Mouse (Mus musculus): ENCODE measurements around the gene Aifm2. TPM values are rescaled to one million over a fixed set of nuclear protein-coding genes. Genes with fewer than 3 reads are reported as not detected.

Gene Aifm2
- total and polyA plus RNA-seq, 3 experiments: 11.2 to 17.9 (median 12.4) TPM

DNA sequence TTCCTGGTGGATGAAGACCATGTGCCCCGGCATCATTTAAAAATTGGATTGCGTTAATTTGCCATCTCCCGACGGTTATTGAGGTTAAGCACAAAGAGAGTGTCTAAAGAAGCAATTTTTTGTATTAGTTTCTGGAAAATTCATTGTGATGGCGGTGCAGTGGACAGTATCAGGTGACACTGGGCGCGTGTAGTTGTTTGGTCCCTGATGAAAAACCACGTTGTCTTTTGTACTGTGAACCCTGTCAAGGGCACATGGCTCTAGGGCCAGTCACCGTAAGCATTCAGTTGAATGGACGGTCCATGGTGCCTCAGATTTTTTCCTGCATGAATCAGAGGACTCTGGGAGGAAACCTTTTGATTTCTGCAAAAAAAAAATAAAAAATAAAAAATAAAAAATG is 69.4 kb downstream of the Aifm2 start:
- in situ Hi-C loops (cut with MboI; ENCODE audit: low pct_ligation_motif_present, low pct_unique_long_range_greater_than_20kb, low sequenced_read_pairs): no loop called here
- Histone ChIP-seq H3K4me1 (ENCODE audit: control insufficient read depth in 1 of 2, insufficient read depth in 2 of 2) (peaks cover 0 to 5% of the 10 kb centered on the region in 2 experiments; a peak in 2 of 4 replicates), H3K27me3 (replicated peaks) (no peaks in the 10 kb centered on the region), H3K4me2 (ENCODE audit: insufficient read depth, low read depth, poor library complexity, severe bottlenecking) (no peak overlapping the region), H3K27ac (ENCODE audit: insufficient read depth, low read depth) (no peak overlapping the region), H3K79me2 (replicated peaks; ENCODE audit: control insufficient read depth, extremely low read depth, insufficient read depth, poor library complexity, severe bottlenecking) (no peaks in the 10 kb centered on the region), H3K9ac (ENCODE audit: insufficient read depth, low read depth) (no peak overlapping the region), H3K36me3 (replicated peaks in 1 of 2; ENCODE audit: control insufficient read depth in 1 of 2, insufficient read depth in 1 of 2, low read length in 1 of 2) (no peaks in the 10 kb centered on the region), H3K9me3 (replicated peaks; ENCODE audit: low read length) (peaks cover 11% of the 10 kb centered on the region), H3K4me3 (replicated peaks in 1 of 3; ENCODE audit: low read depth in 2 of 3, low read length in 2 of 3, poor library complexity in 1 of 3) (no peak overlapping the region)
- TF ChIP-seq EP300 (IDR thresholded peaks at IDR 0.05; ENCODE audit: low read length): no peak
- no peak for TF ChIP-seq ZMIZ1 (IDR thresholded peaks at IDR 0.05; ENCODE audit: low read depth, low read length)
- no peak for TF ChIP-seq RCOR1 (conservative IDR thresholded peaks at IDR 0.05; ENCODE audit: low read depth, low read length)
- TF ChIP-seq BHLHE40 (IDR thresholded peaks at IDR 0.05; ENCODE audit: low read depth, low read length): no peak
- TF ChIP-seq TCF12 (IDR thresholded peaks at IDR 0.05; ENCODE audit: low read depth, low read length): no peak
- TF ChIP-seq MYC (IDR thresholded peaks at IDR 0.05; ENCODE audit: low read depth, low read length): no peak
- no peak for TF ChIP-seq ELF1 (IDR thresholded peaks at IDR 0.05; ENCODE audit: low read depth, low read length)
- TF ChIP-seq USF2 (conservative IDR thresholded peaks at IDR 0.05; ENCODE audit: low read depth, low read length): no peak
- no peak for TF ChIP-seq IRF4 (IDR thresholded peaks at IDR 0.05; ENCODE audit: low read depth, low read length)
- no peak for TF ChIP-seq SMC3 (IDR thresholded peaks at IDR 0.05; ENCODE audit: low read depth, low read length)
- TF ChIP-seq NELFE (IDR thresholded peaks at IDR 0.05; ENCODE audit: low read depth, low read length): no peak
- TF ChIP-seq CTCF (conservative IDR thresholded peaks at IDR 0.05 in 1 of 2, IDR thresholded peaks at IDR 0.05 in 1 of 2; ENCODE audit: low read depth in 2 of 2, low read length in 2 of 2): no peak
- TF ChIP-seq NRF1 (IDR thresholded peaks at IDR 0.05; ENCODE audit: low read depth, low read length): no peak
- TF ChIP-seq SIN3A (IDR thresholded peaks at IDR 0.05; ENCODE audit: low read length): no peak
- dilution Hi-C loops (cut with MboI; ENCODE audit: extremely low pct_ligation_motif_present, extremely low pct_unique_long_range_greater_than_20kb, low sequenced_read_pairs): no loop called here
- DNase-seq (ENCODE audit: extremely low read depth): no peak

DNA sequence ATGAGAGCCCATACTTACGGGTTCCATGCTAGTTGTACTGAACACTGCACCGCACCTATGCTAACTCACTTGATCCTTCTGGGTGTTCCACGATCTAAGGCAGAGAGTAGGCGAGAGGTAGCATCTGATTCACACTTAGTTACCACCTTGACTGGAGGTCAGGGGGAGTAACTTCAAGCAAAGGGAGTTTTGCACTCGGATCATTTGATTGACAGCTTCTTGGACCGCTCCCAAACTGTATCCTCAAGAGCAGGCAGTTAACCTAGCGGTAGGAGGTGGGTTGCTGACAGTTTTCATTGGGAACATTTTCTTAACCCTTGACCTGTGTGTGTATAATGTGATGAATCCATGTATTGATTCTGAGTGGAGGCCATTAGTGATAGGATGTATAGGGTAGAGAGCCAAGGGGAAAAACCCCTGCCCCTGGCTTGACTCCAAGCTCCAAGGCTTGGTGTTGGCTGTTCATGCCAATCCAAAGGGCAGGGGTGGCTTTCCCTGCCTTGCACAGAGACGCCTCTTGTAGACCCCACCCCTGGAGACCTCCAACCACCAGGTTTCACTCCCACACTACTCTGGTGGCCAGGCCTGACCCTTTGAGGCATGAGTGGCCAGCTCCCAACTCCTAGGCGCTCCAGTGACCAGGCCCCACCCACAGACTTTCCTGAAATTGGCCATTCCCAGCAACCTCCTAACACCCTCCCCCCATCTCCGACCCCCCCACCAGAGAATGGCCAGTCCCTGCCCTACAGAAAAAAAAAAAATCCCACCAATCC is 72.7 kb downstream of the Aifm2 start:
- Histone ChIP-seq H3K27me3 (replicated peaks) (no peaks in the 10 kb centered on the region), H3K36me3 (replicated peaks in 1 of 2; ENCODE audit: control insufficient read depth in 1 of 2, insufficient read depth in 1 of 2, low read length in 1 of 2) (no peaks in the 10 kb centered on the region), H3K9ac (ENCODE audit: insufficient read depth, low read depth) (no peak overlapping the region), H3K9me3 (replicated peaks; ENCODE audit: low read length) (peaks cover 10% of the 10 kb centered on the region), H3K27ac (ENCODE audit: insufficient read depth, low read depth) (no peak overlapping the region), H3K4me3 (replicated peaks in 1 of 3; ENCODE audit: low read depth in 2 of 3, low read length in 2 of 3, poor library complexity in 1 of 3) (no peak overlapping the region), H3K79me2 (replicated peaks; ENCODE audit: control insufficient read depth, extremely low read depth, insufficient read depth, poor library complexity, severe bottlenecking) (no peaks in the 10 kb centered on the region), H3K4me1 (ENCODE audit: control insufficient read depth in 1 of 2, insufficient read depth in 2 of 2) (peaks cover 0 to 6% of the 10 kb centered on the region in 2 experiments; a peak in 2 of 4 replicates), H3K4me2 (ENCODE audit: insufficient read depth, low read depth, poor library complexity, severe bottlenecking) (no peak overlapping the region)
- DNase-seq (ENCODE audit: extremely low read depth): no peak
- in situ Hi-C loops (cut with MboI; ENCODE audit: low pct_ligation_motif_present, low pct_unique_long_range_greater_than_20kb, low sequenced_read_pairs): no loop called here
- dilution Hi-C loops (cut with MboI; ENCODE audit: extremely low pct_ligation_motif_present, extremely low pct_unique_long_range_greater_than_20kb, low sequenced_read_pairs): no loop called here
- no peak for TF ChIP-seq NRF1 (IDR thresholded peaks at IDR 0.05; ENCODE audit: low read depth, low read length)
- TF ChIP-seq MYC (IDR thresholded peaks at IDR 0.05; ENCODE audit: low read depth, low read length): no peak
- TF ChIP-seq RAD21 (IDR thresholded peaks at IDR 0.05; ENCODE audit: low read depth, low read length): no peak
- no peak for TF ChIP-seq ZC3H11A (IDR thresholded peaks at IDR 0.05; ENCODE audit: low read depth, low read length)
- TF ChIP-seq MAFK (IDR thresholded peaks at IDR 0.05; ENCODE audit: insufficient replicate concordance, low read length): no peak
- no peak for TF ChIP-seq JUND (conservative IDR thresholded peaks at IDR 0.05; ENCODE audit: low read depth, low read length)
- TF ChIP-seq ZKSCAN1 (IDR thresholded peaks at IDR 0.05; ENCODE audit: borderline replicate concordance, low read depth, low read length): no peak
- TF ChIP-seq MEF2A (IDR thresholded peaks at IDR 0.05; ENCODE audit: borderline replicate concordance, low read depth, low read length): no peak
- no peak for TF ChIP-seq USF1 (IDR thresholded peaks at IDR 0.05; ENCODE audit: low read depth, low read length)
- no peak for TF ChIP-seq HCFC1 (IDR thresholded peaks at IDR 0.05; ENCODE audit: low read depth, low read length)
- TF ChIP-seq USF2 (conservative IDR thresholded peaks at IDR 0.05; ENCODE audit: low read depth, low read length): no peak

Measured in CH12.LX (cell line).